Mouse (Mus musculus): Measurements from ENCODE around the gene F8. TPM values are rescaled to one million over a fixed set of nuclear protein-coding genes. Genes with fewer than 3 reads are reported as not detected.
"Not testable (repeated sequence)": the region's sequence is repeated elsewhere in the genome, so short reads cannot be mapped to it uniquely, and the experiment has no call there.

Gene F8
- polyA plus RNA-seq, 1 experiment = 0.15 TPM

DNA sequence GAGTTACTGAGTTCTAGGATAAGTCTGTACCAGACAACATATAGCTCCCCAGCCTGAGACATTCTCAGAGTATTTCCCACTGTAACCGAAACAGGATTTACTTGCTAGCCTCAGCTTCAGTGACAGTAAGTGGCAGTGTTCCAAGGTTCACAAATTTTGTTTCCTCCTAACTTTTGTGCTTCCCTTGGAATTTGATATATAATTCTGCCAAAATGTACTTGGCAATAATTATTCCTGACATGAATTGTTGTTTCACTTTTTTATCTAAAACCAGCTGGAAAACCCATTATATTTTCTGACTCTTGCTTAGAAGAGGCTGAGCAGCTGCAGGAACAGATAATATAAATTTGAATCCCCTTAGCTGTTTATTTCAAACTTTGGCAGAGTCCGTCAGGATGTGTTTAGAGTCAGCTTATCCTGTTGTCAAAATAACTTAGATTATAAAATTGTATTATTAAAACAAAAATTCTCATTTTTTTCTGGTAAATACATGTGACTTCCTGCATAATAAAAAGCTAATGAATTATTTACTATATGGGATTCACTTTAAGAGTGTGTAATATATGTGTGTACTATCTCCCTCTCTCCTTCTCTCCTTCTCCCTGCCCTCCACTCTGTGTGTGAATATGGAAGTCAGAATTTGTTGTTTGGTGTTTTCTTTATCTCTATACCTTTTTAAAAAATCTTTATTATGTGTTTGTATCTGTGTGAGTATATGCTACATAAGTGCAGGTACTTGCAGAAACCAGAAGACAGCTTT lies 9.6 kb downstream of the F8 start:
- no peaks in the 10 kb centered on the region for H3K4me1 ChIP-seq (ENCODE audit: control insufficient read depth, insufficient read depth, low read length)
- no peak overlapping the region for H3K27ac ChIP-seq (ENCODE audit: insufficient read depth, low read depth, low read length)
- TF ChIP-seq POLR2A (IDR thresholded peaks at IDR 0.05; ENCODE audit: borderline replicate concordance, low read depth, low read length) = no peak
- no peak for TF ChIP-seq CTCF (IDR thresholded peaks at IDR 0.05; ENCODE audit: low read depth, low read length)
- no peak overlapping the region for H3K4me3 ChIP-seq (ENCODE audit: insufficient read depth, low read length)

DNA sequence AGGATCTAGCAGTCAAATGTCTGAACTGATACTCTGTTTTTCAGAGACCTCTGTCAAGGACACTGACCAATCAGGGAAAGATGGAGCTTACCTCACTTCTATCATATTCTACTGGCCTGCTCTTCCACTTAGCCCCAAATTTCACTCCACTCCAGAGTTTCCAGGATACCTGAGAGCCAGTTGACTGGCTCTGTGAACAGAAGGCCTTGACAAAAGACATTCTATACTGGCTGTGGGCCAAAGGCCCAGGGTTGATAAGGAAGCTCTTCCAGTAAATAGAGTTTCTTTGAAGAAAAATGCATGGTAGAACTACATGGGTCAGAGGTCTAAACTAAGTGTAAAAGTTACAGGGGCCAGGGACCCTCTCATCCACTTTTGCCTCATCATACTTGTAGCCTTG lies 12.2 kb downstream of the F8 start:
- H3K4me1 ChIP-seq (ENCODE audit: control insufficient read depth, insufficient read depth, low read length) = no peaks in the 10 kb centered on the region
- H3K4me3 ChIP-seq (ENCODE audit: insufficient read depth, low read length) = no peak overlapping the region
- H3K27ac ChIP-seq (ENCODE audit: insufficient read depth, low read depth, low read length) = no peak overlapping the region
- TF ChIP-seq POLR2A (IDR thresholded peaks at IDR 0.05; ENCODE audit: borderline replicate concordance, low read depth, low read length) (no peak), CTCF (IDR thresholded peaks at IDR 0.05; ENCODE audit: low read depth, low read length) (no peak)

DNA sequence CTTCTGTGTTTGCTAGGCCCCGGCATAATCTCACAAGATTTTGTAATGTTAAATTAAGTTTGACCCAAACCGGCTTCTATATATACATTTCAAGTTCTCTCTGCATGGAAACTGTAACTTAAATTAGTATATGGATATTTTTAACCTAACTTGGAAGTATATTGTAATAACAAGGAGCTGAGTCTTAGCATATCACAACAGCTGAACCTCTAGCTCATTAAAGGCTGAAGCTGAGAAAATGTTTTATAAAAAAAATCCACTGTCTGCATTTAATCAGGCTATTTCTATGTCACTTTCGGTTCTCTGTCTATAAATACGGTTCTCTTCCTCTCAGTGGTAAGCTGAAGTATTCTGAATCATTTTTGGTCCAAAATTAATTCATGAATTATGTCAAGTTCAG lies 58.9 kb downstream of the F8 start:
- Histone ChIP-seq H3K27ac (ENCODE audit: insufficient read depth, low read depth, low read length) (no peak overlapping the region), H3K4me3 (ENCODE audit: insufficient read depth, low read length) (no peak overlapping the region), H3K4me1 (ENCODE audit: control insufficient read depth, insufficient read depth, low read length) (no peaks in the 10 kb centered on the region)
- TF ChIP-seq CTCF (IDR thresholded peaks at IDR 0.05; ENCODE audit: low read depth, low read length) (no peak), POLR2A (IDR thresholded peaks at IDR 0.05; ENCODE audit: borderline replicate concordance, low read depth, low read length) (no peak)

DNA sequence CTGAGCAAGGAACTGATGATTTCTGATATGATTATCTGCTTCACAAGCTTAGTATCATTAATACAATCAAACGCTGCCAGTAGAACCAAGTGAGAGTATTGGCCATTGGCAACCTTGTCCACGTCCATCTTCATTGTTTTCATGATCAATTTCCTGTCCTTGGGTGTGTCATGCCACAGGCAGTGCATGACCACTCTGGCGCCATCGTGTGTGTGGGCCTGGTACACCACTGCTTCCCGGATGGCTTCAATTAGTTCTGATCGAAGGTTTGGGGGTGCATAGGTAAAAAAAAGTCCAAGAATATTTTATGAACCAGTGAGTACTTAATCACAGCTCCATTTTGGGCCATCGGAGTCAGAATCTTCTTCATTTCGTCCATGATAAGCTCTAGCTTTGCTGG lies 110.7 kb downstream of the F8 start:
- Histone ChIP-seq H3K4me3 (ENCODE audit: insufficient read depth, low read length) (no peak overlapping the region), H3K4me1 (ENCODE audit: control insufficient read depth, insufficient read depth, low read length) (no peaks in the 10 kb centered on the region), H3K27ac (ENCODE audit: insufficient read depth, low read depth, low read length) (no peak overlapping the region)
- TF ChIP-seq CTCF (IDR thresholded peaks at IDR 0.05; ENCODE audit: low read depth, low read length) (no peak), POLR2A (IDR thresholded peaks at IDR 0.05; ENCODE audit: borderline replicate concordance, low read depth, low read length) (no peak)

DNA sequence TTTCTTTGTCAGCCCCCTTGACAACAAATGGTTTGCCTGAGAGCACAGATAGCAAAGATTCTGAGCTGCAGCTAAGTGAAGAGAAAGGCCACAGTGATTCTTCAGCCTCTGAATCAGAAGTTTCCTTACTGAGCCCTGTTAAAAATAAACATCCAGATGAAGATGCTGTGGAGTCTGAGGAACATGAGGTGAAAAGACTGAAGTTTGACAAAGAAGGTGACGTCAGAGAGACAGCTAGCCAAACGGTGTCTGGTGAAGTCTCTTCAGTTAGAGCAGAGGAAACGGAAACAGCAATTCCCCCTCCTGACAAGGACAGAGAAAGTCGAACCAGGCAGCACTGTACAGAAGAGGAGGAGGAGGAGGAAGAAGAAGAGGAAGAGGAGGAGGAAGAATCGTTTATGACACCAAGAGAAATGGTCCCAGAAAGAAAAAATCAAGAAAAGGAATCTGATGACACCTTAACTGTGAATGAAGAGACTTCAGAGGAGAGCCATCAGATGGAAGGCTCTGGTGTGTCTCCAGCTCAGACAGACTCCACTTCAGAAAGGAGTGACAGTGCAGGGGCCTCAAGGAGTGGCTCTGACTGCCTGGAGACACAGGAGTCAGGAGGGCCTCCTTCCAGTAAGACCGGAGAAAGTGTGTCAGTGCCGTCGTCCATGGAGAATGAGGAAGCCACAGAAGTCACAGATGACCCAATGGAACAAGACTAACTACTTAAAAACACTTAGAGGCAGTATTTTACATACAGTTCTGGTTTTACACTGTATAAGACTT lies 148.6 kb downstream of the F8 start:
- H3K4me1 ChIP-seq (ENCODE audit: control insufficient read depth, insufficient read depth, low read length); H3K4me3 ChIP-seq (ENCODE audit: insufficient read depth, low read length); H3K27ac ChIP-seq (ENCODE audit: insufficient read depth, low read depth, low read length): not testable (repeated sequence)

DNA sequence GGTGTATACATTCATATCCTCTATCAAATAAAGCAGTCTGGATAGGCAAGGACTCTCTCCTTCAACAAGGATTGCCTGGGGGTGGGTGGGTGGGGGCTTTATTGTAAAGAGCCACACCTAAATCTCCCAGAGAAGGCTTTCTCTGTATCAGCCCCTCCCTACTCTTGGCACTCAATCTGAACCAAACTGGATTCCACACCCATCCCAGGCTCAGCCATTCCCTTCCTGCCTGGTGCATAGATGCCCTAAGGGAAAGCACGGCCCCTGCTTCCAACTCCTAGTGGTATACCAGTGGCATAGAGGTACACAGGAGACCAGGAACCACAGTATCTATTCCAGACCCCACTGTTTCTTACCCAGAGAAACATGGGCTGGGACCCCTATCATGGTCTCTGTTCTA lies 151.0 kb downstream of the F8 start:
- Histone ChIP-seq H3K4me1 (ENCODE audit: control insufficient read depth, insufficient read depth, low read length) (no peaks in the 10 kb centered on the region), H3K27ac (ENCODE audit: insufficient read depth, low read depth, low read length) (no peak overlapping the region), H3K4me3 (ENCODE audit: insufficient read depth, low read length) (no peak overlapping the region)
- TF ChIP-seq POLR2A (IDR thresholded peaks at IDR 0.05; ENCODE audit: borderline replicate concordance, low read depth, low read length) = no peak
- no peak for TF ChIP-seq CTCF (IDR thresholded peaks at IDR 0.05; ENCODE audit: low read depth, low read length)

DNA sequence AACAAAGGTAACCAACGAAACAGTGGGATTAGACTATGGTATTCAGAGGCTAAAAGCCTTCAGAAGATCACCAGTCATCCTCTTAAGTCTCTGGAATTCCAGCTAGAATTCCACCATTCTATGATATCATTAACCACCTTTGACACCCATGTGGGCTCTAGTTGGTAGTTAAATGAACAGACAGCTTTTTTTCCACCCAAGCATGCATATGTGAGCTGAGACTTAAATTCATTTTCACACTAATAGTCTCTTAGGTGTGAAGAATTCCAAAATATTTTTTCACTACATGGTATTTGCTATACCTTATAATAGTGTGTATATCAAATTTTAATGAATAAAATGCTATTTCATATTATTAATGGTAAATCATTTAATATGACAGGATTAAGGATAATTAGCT lies 218.7 kb downstream of the F8 start, which contains the start of gene Smim9:
TSS of gene Smim9 (minus strand) at position 101 of the 400 bp plus-strand sequence.
- Histone ChIP-seq H3K4me1 (ENCODE audit: control insufficient read depth, insufficient read depth, low read length) (no peaks in the 10 kb centered on the region), H3K27ac (ENCODE audit: insufficient read depth, low read depth, low read length) (no peak within 1 kb of the TSS), H3K4me3 (ENCODE audit: insufficient read depth, low read length) (no peak within 1 kb of the TSS)
- TF ChIP-seq CTCF (IDR thresholded peaks at IDR 0.05; ENCODE audit: low read depth, low read length) (no peak), POLR2A (IDR thresholded peaks at IDR 0.05; ENCODE audit: borderline replicate concordance, low read depth, low read length) (no peak)

DNA sequence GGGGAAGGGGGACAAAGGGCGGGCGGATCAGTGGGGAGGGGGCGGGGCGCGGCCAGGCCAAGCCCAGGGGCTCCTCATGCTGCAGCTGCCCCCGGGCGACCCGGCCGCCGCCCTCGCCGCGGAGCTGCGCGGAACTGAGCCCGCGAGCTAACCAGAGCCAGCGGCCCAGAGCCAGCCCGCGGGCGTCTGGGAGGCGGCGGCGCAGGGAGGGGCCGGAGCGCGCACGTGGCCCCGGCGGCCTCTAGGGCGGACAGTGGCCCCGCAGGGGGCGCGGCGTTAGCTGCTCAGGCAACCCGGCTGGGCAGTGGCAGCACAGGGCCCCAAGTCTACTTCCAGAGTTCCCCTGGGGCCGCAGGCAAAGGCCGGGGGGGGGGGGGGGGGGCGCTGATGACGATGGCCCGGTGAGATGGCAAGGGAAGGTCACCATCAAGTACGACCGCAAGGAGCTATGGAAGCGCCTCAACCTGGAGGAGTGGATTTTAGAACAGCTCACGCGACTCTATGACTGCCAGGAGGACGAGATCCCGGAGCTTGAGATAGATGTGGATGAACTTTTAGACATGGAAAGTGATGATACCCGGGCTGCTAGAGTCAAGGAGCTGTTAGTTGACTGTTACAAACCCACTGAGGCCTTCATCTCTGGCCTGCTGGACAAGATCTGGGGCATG lies 226.7 kb downstream of the F8 start:
- Histone ChIP-seq H3K4me3 (ENCODE audit: insufficient read depth, low read length) (no peak overlapping the region), H3K27ac (ENCODE audit: insufficient read depth, low read depth, low read length) (no peak overlapping the region), H3K4me1 (ENCODE audit: control insufficient read depth, insufficient read depth, low read length) (no peaks in the 10 kb centered on the region)
- TF ChIP-seq CTCF (IDR thresholded peaks at IDR 0.05; ENCODE audit: low read depth, low read length) (no peak), POLR2A (IDR thresholded peaks at IDR 0.05; ENCODE audit: borderline replicate concordance, low read depth, low read length) (no peak)

DNA sequence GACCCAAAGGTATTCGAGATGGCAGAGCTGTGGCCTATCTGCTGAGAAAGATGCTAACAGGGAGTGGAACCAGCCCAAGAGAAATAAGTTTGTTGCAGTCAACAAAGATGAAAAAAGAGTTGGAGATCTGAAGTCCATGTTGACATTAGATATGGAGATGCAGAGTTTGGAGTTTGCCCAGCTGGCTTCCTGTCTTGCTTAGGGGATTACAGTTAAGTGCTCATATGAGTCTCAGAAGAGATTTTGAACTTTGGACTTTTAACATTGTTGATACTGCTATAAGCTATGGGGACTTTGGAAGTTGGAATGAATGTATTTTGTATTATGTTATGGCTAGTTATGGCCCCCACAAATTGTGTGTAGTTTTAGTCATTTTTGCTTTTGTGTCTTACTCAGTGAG lies 230.2 kb downstream of the F8 start:
- no peak overlapping the region for H3K27ac ChIP-seq (ENCODE audit: insufficient read depth, low read depth, low read length)

DNA sequence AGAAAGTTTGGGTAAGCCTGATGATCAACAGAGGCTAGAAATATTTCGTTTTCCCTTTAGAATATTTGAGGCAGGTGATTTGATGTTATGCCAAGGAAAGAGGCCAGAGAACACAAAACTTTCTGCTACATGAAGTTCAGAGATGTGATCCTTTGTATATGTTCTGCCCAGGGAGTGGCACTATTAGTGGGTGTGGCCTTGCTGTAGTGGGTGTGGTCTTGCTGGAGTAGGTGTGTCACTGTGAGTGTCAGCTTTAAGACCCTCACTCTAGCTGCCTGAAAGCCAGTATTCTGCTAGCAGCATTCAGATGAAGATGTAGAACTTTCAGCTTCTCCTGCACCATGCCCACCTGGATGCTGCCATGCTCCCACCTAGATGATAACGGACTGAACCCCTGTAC lies 232.1 kb downstream of the F8 start:
- H3K27ac ChIP-seq (ENCODE audit: insufficient read depth, low read depth, low read length) = no peak overlapping the region
- TF ChIP-seq CTCF (IDR thresholded peaks at IDR 0.05; ENCODE audit: low read depth, low read length) (no peak), POLR2A (IDR thresholded peaks at IDR 0.05; ENCODE audit: borderline replicate concordance, low read depth, low read length) (no peak)

More for the DNA sequence above, 230.2 kb downstream of the F8 start:
- Histone ChIP-seq H3K4me1 (ENCODE audit: control insufficient read depth, insufficient read depth, low read length) (no peaks in the 10 kb centered on the region), H3K4me3 (ENCODE audit: insufficient read depth, low read length) (no peak overlapping the region)
- TF ChIP-seq POLR2A (IDR thresholded peaks at IDR 0.05; ENCODE audit: borderline replicate concordance, low read depth, low read length) (no peak), CTCF (IDR thresholded peaks at IDR 0.05; ENCODE audit: low read depth, low read length) (no peak)

More for the DNA sequence above, 232.1 kb downstream of the F8 start:
- Histone ChIP-seq H3K4me1 (ENCODE audit: control insufficient read depth, insufficient read depth, low read length) (no peaks in the 10 kb centered on the region), H3K4me3 (ENCODE audit: insufficient read depth, low read length) (no peak overlapping the region)

All from bone marrow macrophage, adult 2 months (primary cell).